Mouse (Mus musculus) heart, adult 2 months (tissue): ENCODE results near the gene Fam107a. TPM values are rescaled to one million over a fixed set of nuclear protein-coding genes. Genes with fewer than 3 reads are reported as not detected.

Experiments
- DNase-seq, 2 experiments: peaks; one replicate each; pipeline ENCODE4 v3.0.0; 2021
- H3K27ac ChIP-seq: fragments of 200-600 bp; 2 replicates; pipeline ENCODE4 v1.8.1; 2022
- H3K27me3 ChIP-seq: fragments of 200-500 bp; 2 replicates; pipeline ENCODE4 v1.6.1; 2012; ENCODE audit warnings: mild to moderate bottlenecking, low read length, inconsistent platforms, mixed read lengths; ENCODE audit not compliant: control insufficient read depth, insufficient read depth
- H3K36me3 ChIP-seq: fragments of 200-500 bp; 2 replicates; pipeline ENCODE4 v1.6.1; 2012; ENCODE audit warnings: low read length, inconsistent platforms; ENCODE audit not compliant: control insufficient read depth, insufficient read depth
- H3K4me1 ChIP-seq: fragments of 200-500 bp; 2 replicates; pipeline ENCODE4 v1.6.1; 2011; ENCODE audit warnings: low read length; ENCODE audit not compliant: control insufficient read depth, insufficient read depth
- H3K4me3 ChIP-seq: fragments of 200-600 bp; 2 replicates; pipeline ENCODE4 v1.8.1; 2022
- H3K79me2 ChIP-seq: fragments of 200-500 bp; replicated peaks from 2 replicates; pipeline ENCODE4 v1.6.1; 2012; ENCODE audit warnings: mild to moderate bottlenecking, inconsistent platforms, low read length, moderate library complexity, mixed read lengths; ENCODE audit not compliant: control insufficient read depth, insufficient read depth
- H3K9ac ChIP-seq: fragments of 200-500 bp; 2 replicates; pipeline ENCODE4 v1.6.1; 2012; ENCODE audit warnings: low read depth, mild to moderate bottlenecking, control low read depth, inconsistent platforms, low read length, mixed read lengths
- CTCF ChIP-seq: fragments of 200-600 bp; IDR thresholded peaks from 2 replicates; pipeline ENCODE4 v1.8.1; 2022; ENCODE audit warnings: antibody characterized with exemption, mild to moderate bottlenecking, moderate library complexity
- EP300 ChIP-seq: fragments of 200-500 bp; IDR thresholded peaks from 2 replicates; pipeline ENCODE4 v1.6.1; 2011; ENCODE audit warnings: low read depth, low read length, control low read depth; ENCODE audit not compliant: insufficient read depth
- POLR2A ChIP-seq: fragments of 200-500 bp; IDR thresholded peaks from 2 replicates; pipeline ENCODE4 v1.6.1; 2011; ENCODE audit warnings: mild to moderate bottlenecking, low read depth, low read length, control low read depth; ENCODE audit not compliant: insufficient read depth
- WGBS: fragments of 180-500 bp; shearing (Covaris S2); methylation state at CpG from one replicate; pipeline ENCODE4 v1.1.7; 2018; 5-methylcytosine and 5-hydroxymethylcytosine counted together
- intact Hi-C: fragments of 180-260 bp; cut with DNase I; formaldehyde crosslinking; loops from one replicate; pipeline ENCODE4 v1.15.1; 2025
- polyA plus RNA-seq: library from polyadenylated mRNA; depleted of rRNA; stranded (reverse); fragments of >200 nt; gene quantifications from 2 replicates; pipeline ENCODE4 v1.2.3, GENCODE M21; 2012
- total RNA-seq, 2 experiments: library from RNA; stranded (reverse); gene quantifications; 2 replicates each; pipeline ENCODE4 v1.2.3; 2021

Fam107a gene
- total and polyA plus RNA-seq, 3 experiments = 5.1 to 17.2 (median 5.4) TPM

DNA sequence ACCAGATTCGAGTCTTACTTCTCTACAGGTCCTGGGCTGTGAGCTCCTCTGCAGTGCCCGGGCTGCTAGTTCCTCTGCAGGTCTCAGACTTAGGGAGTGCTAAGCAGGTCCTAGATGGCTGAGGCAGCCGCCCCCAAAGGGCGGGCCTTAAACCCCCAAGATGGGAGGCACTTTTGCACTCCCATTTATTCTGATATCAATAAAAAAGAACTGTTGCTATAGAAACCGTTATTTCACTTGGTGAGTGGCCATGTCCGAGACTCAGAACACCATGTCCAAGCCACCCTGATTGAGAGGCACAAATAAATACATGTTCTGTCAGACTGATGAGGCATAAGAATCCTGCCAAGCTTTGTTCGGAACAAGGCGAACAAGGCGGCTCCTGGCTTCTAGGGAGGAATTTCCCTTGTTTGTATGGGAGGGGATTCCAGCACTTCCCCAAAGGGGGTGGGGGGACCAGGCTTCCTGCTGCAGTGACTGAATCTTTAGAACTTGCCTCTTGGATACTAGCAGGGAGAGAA lies 8.1 kb downstream of the Fam107a start:
- H3K4me3 ChIP-seq = peak overlapping the region; percentile 44
- H3K79me2 ChIP-seq = no peaks in the 10 kb centered on the region
- no peaks in the 10 kb centered on the region for H3K36me3 ChIP-seq
- H3K4me1 ChIP-seq = peaks cover 16% of the 10 kb centered on the region
- H3K27me3 ChIP-seq = no peaks in the 10 kb centered on the region
- WGBS = 18% methylated on average over 9 of the region's 9 CpGs
- peak overlapping the region; percentile 81 for H3K27ac ChIP-seq
- TF ChIP-seq POLR2A (peak; percentile 67; the same call in 1 of the 2 replicates), CTCF (no peak), EP300 (peak; percentile 53; the same call in 1 of the 2 replicates)
- H3K9ac ChIP-seq = peak overlapping the region; percentile 29
- DNase-seq = peak; percentile 47 to 56
- intact Hi-C loops = no loop called here

- peak overlapping the region; percentile 81 for H3K27ac ChIP-seq
- WGBS = 83% methylated on average over 3 of the region's 3 CpGs
These were observed 9.2 kb downstream of the Fam107a start for GRCm38 (mm10) chr14:8308650-8309049.

DNA sequence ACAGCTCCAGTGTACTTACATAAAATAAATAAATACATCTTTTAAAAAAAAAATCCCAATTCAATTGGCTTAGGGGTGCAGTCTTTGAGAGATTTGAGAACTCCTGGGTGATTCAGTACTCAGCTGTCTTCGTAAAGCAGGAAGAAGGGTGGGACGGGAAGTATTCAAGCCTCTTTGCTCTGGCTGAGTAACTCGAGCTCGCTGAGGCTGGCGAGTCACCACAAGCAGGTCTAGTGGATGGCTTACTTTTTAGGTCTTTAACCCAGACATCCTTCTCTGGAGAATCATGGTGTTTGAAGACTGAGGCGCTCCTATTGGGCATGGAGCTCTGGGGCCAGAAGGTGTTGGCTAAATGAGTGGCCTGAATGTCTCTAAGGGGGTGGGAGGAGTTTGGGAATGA lies 10.9 kb downstream of the Fam107a start:
- TF ChIP-seq POLR2A (no peak), EP300 (no peak), CTCF (no peak)
- Histone ChIP-seq H3K36me3 (no peaks in the 10 kb centered on the region), H3K4me3 (no peak overlapping the region), H3K79me2 (no peaks in the 10 kb centered on the region), H3K27me3 (no peaks in the 10 kb centered on the region), H3K4me1 (peaks cover 16% of the 10 kb centered on the region), H3K27ac (peak overlapping the region; percentile 26; the same call in 1 of the 2 replicates), H3K9ac (no peak overlapping the region)
- 61% methylated on average over 6 of the region's 6 CpGs for WGBS
- intact Hi-C loops = no loop called here
- DNase-seq = no peak

More at GRCm38 (mm10) chr14:8308650-8309049, 9.2 kb downstream of the Fam107a start:
- H3K9ac ChIP-seq = peak overlapping the region; percentile 9; the same call in 1 of the 2 replicates
- intact Hi-C loops = no loop called here
- peaks cover 16% of the 10 kb centered on the region for H3K4me1 ChIP-seq
- H3K4me3 ChIP-seq = peak overlapping the region; percentile 44
- H3K79me2 ChIP-seq = no peaks in the 10 kb centered on the region
- no peak for DNase-seq
- no peaks in the 10 kb centered on the region for H3K27me3 ChIP-seq
- no peaks in the 10 kb centered on the region for H3K36me3 ChIP-seq
- TF ChIP-seq CTCF = 0 out of 2 replicates have a peak, but pooled peaks have one; percentile 21
- no peak for TF ChIP-seq POLR2A

GRCm38 (mm10) chr14:8305014-8305413 lies 12.8 kb downstream of the Fam107a start:
- no peak overlapping the region for H3K4me3 ChIP-seq
- no peak overlapping the region for H3K27ac ChIP-seq
- H3K27me3 ChIP-seq = no peaks in the 10 kb centered on the region
- intact Hi-C loops = no loop called here
- TF ChIP-seq EP300 = no peak
- no peak for TF ChIP-seq CTCF
- TF ChIP-seq POLR2A = no peak
- no peaks in the 10 kb centered on the region for H3K79me2 ChIP-seq
- 73% methylated on average over 3 of the region's 3 CpGs for WGBS
- no peak overlapping the region for H3K9ac ChIP-seq
- H3K36me3 ChIP-seq = no peaks in the 10 kb centered on the region
- DNase-seq = no peak
- peaks cover 10% of the 10 kb centered on the region for H3K4me1 ChIP-seq

GRCm38 (mm10) chr14:8304082-8304481 lies 13.7 kb downstream of the Fam107a start:
- intact Hi-C loops = no loop called here
- H3K36me3 ChIP-seq = no peaks in the 10 kb centered on the region
- H3K27me3 ChIP-seq = no peaks in the 10 kb centered on the region
- H3K4me1 ChIP-seq = peaks cover 7% of the 10 kb centered on the region; the same call in 1 of the 2 replicates
- no peaks in the 10 kb centered on the region for H3K79me2 ChIP-seq
- no peak for DNase-seq
- H3K27ac ChIP-seq = no peak overlapping the region
- no peak for TF ChIP-seq POLR2A
- H3K4me3 ChIP-seq = no peak overlapping the region
- no peak overlapping the region for H3K9ac ChIP-seq

DNA sequence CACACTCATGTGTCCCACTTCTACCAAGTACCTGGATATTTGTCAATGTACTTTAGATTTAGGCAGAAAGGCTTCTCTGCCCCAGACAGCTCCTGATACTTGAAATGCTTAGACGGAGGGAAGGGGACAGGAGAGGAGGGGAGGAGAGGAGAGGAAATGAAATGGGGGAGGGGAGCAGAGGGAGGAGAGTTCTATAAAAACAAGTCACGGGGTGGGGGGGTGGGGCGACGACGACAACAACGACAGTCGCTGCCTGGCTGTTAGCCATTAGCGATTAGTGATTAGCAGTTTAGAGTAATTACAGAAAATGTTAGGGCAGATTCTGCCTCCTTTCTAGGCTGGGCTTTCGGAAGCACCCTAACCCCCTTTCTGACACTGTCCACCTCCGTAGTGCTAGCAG lies 15.1 kb downstream of the Fam107a start:
- intact Hi-C loops = no loop called here
- no peak overlapping the region for H3K9ac ChIP-seq
- DNase-seq = no peak
- 26% methylated on average over 10 of the region's 10 CpGs for WGBS
- TF ChIP-seq CTCF = no peak
- TF ChIP-seq POLR2A = no peak
- no peak for TF ChIP-seq EP300
- H3K4me3 ChIP-seq = no peak overlapping the region
- H3K27ac ChIP-seq = no peak overlapping the region
- H3K4me1 ChIP-seq = peaks cover 3% of the 10 kb centered on the region; the same call in 1 of the 2 replicates
- no peaks in the 10 kb centered on the region for H3K27me3 ChIP-seq
- no peaks in the 10 kb centered on the region for H3K36me3 ChIP-seq
- no peaks in the 10 kb centered on the region for H3K79me2 ChIP-seq
